Mouse (Mus musculus) lung, postnatal 0 days (tissue): Measurements from ENCODE around the gene Pbx1. TPM values are rescaled to one million over a fixed set of nuclear protein-coding genes. Genes with fewer than 3 reads are reported as not detected.

Experiments
- ATAC-seq: fragments of 200-750 bp; cut with Nextera tagmentation; 2 replicates; pipeline ENCODE4 v1.8.0; 2017; ENCODE audit warnings: moderate library complexity
- DNase-seq: peaks from one replicate; pipeline ENCODE4 v3.0.0-alpha.2; 2016; ENCODE audit warnings: low spot score
- H3K27ac ChIP-seq: fragments of 300-500 bp; sonication (generic); 2 replicates; pipeline ENCODE4 v1.5.1; 2014; ENCODE audit warnings: antibody characterized with exemption, mild to moderate bottlenecking, low read length, mixed read lengths
- H3K27me3 ChIP-seq: fragments of 300-500 bp; sonication (generic); replicated peaks from 2 replicates; pipeline ENCODE4 v1.6.1; 2014; ENCODE audit warnings: low read length, mixed read lengths; ENCODE audit not compliant: insufficient read depth
- H3K36me3 ChIP-seq: fragments of 300-500 bp; sonication (generic); 2 replicates; pipeline ENCODE4 v1.6.1; 2014; ENCODE audit warnings: low read length, mixed read lengths; ENCODE audit not compliant: insufficient read depth
- H3K4me1 ChIP-seq: fragments of 300-500 bp; sonication (generic); 2 replicates; pipeline ENCODE4 v1.6.1; 2014; ENCODE audit warnings: antibody characterized with exemption, low read depth, low read length, mixed read lengths; ENCODE audit not compliant: insufficient read depth
- H3K4me2 ChIP-seq: fragments of 300-500 bp; sonication (generic); replicated peaks from 2 replicates; pipeline ENCODE4 v1.6.1; 2014; ENCODE audit warnings: low read depth, mild to moderate bottlenecking, low read length, moderate library complexity, mixed read lengths
- H3K4me3 ChIP-seq: fragments of 300-500 bp; sonication (generic); 2 replicates; pipeline ENCODE4 v1.5.1; 2014; ENCODE audit warnings: low read depth, low read length
- H3K9ac ChIP-seq: fragments of 300-500 bp; sonication (generic); replicated peaks from 2 replicates; pipeline ENCODE4 v1.6.1; 2014; ENCODE audit warnings: low read depth, mild to moderate bottlenecking
- H3K9me3 ChIP-seq: fragments of 300-500 bp; sonication (generic); 2 replicates; pipeline ENCODE4 v1.6.1; 2016; ENCODE audit warnings: low read length, mixed read lengths
- CTCF ChIP-seq: IDR thresholded peaks from 2 replicates; pipeline ENCODE4 v1.5.1; 2016; ENCODE audit warnings: antibody characterized with exemption, mild to moderate bottlenecking
- EP300 ChIP-seq: IDR thresholded peaks from 2 replicates; pipeline ENCODE4 v1.6.1; 2016; ENCODE audit warnings: antibody characterized with exemption, mild to moderate bottlenecking, control low read depth
- WGBS: fragments of 180-500 bp; shearing (Covaris S2); extraction: QIAGEN DNeasy Blood & Tissue Kit; methylation state at CpG from one replicate; pipeline ENCODE4 v1.1.7; 2014; 5-methylcytosine and 5-hydroxymethylcytosine counted together
- polyA plus RNA-seq: library from polyadenylated mRNA; unstranded; fragments of >200 nt; fragmentation: Nextera tagmentation; extraction: Ambion mirVana; gene quantifications from 2 replicates; pipeline ENCODE4 v1.2.1, GENCODE M21; 2015

The Pbx1 gene
- polyA plus RNA-seq, 1 experiment from 2014 or later, result 23.9 TPM

DNA sequence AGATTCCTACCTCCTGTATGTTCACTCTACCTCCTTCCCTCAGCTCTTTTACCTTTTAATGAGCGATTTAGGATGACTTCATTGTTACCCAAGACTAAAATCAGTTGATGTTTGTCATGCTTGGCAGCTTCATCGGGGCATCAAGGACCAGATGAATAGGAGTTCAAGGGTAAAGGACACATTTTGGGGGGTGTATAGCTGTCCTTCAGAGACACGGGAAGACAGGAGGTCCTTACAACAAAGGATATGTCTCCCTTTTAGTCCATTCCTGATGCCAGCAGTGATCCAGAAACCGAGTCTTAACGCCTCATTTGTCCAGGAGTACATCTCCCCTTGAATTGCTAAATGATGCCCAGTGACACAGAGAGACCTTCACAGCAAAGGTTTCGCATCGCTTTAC is 343.4 kb downstream of the Pbx1 start:
- no peak for DNase-seq
- 85% methylated on average over 7 of the region's 7 CpGs for WGBS

DNA sequence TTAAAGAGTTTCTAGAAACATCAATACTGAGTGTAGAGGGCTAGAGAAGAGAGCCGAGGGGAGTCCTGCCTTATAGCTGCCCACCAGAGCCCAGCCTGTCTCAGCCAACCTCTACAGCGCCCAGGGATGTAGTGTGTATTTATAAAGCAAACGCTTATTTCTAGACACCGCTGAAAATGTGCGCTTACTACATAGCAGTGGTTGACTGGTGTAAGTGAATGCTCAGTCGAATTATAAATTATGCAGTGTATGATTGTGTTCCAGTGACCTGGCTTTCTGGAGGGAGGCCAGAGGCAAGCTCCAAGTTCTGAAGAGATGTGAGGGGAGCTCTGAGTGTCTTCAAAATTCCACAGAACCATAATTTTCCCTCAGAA is 352.7 kb downstream of the Pbx1 start:
- ATAC-seq, result no peak
- no peak for TF ChIP-seq CTCF
- TF ChIP-seq EP300, result no peak

More for the DNA sequence above, 343.4 kb downstream of the Pbx1 start:
- Histone ChIP-seq H3K27ac (no peak overlapping the region), H3K9ac (no peak overlapping the region), H3K4me3 (no peak overlapping the region), H3K36me3 (no peaks in the 10 kb centered on the region), H3K4me2 (no peak overlapping the region), H3K27me3 (no peaks in the 10 kb centered on the region), H3K9me3 (no peaks in the 10 kb centered on the region), H3K4me1 (no peaks in the 10 kb centered on the region)
- no peak for ATAC-seq
- no peak for TF ChIP-seq CTCF
- TF ChIP-seq EP300, result no peak

DNA sequence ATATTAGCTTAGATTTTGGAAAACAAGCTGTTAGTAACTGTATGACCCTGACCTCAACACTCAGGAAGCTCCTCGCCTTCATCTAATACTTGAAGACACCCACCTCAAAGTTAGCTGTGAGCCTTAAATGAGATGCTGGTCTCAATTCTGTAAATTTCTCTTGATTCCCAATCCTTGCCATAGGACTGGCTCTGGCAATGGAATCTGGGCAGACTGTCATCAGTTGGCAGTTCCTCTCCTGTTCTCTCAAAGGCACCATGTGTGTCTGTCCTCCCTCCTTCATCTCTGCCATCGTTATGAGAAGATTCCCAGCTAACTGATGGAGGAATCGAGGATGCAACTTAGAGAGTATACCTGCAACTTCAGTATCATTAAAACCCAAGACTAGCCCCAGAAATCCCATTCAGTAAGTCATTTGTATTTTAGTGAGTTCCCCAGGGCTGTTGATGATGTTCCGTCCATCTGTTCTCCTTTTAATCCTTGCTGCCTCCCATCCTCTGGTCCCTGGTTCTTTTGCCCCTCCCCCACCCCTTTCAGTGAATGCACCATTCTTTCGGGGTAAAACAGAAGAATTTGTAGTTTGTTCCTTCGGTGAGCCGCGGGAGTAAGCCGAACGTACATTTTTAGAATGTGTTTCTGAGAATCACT is 353.2 kb downstream of the Pbx1 start:
- H3K27me3 ChIP-seq, result no peaks in the 10 kb centered on the region
- no peak for ATAC-seq
- no peak overlapping the region for H3K27ac ChIP-seq
- no peak for DNase-seq
- H3K4me2 ChIP-seq, result no peak overlapping the region
- no peaks in the 10 kb centered on the region for H3K4me1 ChIP-seq
- TF ChIP-seq CTCF (no peak), EP300 (no peak)
- 79% methylated on average over 10 of the region's 10 CpGs for WGBS
- H3K4me3 ChIP-seq, result no peak overlapping the region
- no peaks in the 10 kb centered on the region for H3K36me3 ChIP-seq
- H3K9me3 ChIP-seq, result no peaks in the 10 kb centered on the region
- no peak overlapping the region for H3K9ac ChIP-seq

More for the DNA sequence above, 352.7 kb downstream of the Pbx1 start:
- no peak for DNase-seq
- H3K27ac ChIP-seq, result no peak overlapping the region
- H3K27me3 ChIP-seq, result no peaks in the 10 kb centered on the region
- WGBS, result 79% methylated on average over 6 of the region's 6 CpGs
- H3K9ac ChIP-seq, result no peak overlapping the region
- no peaks in the 10 kb centered on the region for H3K4me1 ChIP-seq
- no peak overlapping the region for H3K4me3 ChIP-seq
- no peaks in the 10 kb centered on the region for H3K36me3 ChIP-seq
- no peak overlapping the region for H3K4me2 ChIP-seq
- H3K9me3 ChIP-seq, result no peaks in the 10 kb centered on the region

DNA sequence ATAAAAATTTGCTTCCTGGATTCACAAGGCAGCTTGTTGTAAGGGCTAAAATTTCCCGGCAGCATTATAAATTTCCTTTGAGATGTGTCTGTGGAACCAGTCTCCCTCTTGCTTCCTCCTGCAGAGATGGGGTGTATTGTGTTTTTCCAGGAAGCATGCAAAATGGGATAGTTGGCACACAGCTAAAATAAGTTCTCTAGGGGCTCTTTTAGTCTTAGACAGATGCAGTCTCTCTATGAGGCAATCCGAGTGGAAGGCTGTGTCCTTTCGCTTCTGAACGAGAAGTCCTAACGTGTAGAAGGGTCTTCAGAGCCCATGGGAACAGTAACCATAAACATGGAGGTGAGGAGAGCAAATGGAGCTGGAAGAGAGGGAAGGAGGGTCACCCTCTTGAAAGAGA is 360.1 kb downstream of the Pbx1 start:
- H3K36me3 ChIP-seq, result no peaks in the 10 kb centered on the region
- DNase-seq (peak; percentile 51), ATAC-seq (peak; percentile 40; the same call in 1 of the 2 replicates)
- no peaks in the 10 kb centered on the region for H3K9me3 ChIP-seq
- no peak overlapping the region for H3K9ac ChIP-seq
- H3K4me1 ChIP-seq, result no peaks in the 10 kb centered on the region
- H3K27ac ChIP-seq, result no peak overlapping the region
- H3K4me3 ChIP-seq, result no peak overlapping the region
- TF ChIP-seq CTCF (no peak), EP300 (peak; percentile 24; the same call in 1 of the 2 replicates)
- no peaks in the 10 kb centered on the region for H3K27me3 ChIP-seq
- H3K4me2 ChIP-seq, result no peak overlapping the region
- WGBS, result 64% methylated on average over 5 of the region's 5 CpGs

DNA sequence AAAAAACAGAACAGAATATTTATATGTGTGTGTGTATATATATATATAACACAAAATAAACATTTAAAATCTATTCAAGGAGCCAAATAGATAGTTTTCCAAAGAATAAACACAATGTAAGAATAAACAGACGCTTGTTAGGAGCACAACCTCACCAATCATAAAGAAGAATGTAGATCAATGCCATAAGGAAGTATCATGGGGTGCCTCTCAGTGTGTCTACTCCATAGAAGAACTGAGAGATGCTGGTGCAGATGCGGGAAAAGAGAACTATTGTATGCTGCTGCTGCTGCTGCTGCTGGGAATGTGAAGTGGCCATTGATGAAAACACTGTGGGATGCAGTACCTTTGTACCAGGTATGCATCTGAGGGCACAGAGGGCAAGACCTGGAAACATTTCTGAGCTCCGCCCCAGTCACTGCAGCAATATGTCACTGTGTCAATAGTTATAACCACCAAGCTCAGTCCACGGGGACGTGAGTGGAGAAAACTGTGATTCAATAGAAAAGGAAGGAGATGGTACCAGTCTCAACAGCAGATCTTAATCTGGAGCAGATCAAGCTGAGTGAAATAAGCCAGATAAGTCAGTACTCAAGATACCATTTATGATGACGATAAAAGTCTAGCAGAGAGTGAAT is 361.7 kb downstream of the Pbx1 start:
- H3K4me3 ChIP-seq, result no peak overlapping the region
- H3K27ac ChIP-seq, result no peak overlapping the region
- ATAC-seq, result no peak
- H3K27me3 ChIP-seq, result no peaks in the 10 kb centered on the region
- DNase-seq, result no peak
- no peak overlapping the region for H3K4me2 ChIP-seq
- 56% methylated on average over 6 of the region's 6 CpGs for WGBS
- no peaks in the 10 kb centered on the region for H3K4me1 ChIP-seq
- no peak overlapping the region for H3K9ac ChIP-seq
- H3K36me3 ChIP-seq, result no peaks in the 10 kb centered on the region
- TF ChIP-seq CTCF (no peak), EP300 (no peak)
- H3K9me3 ChIP-seq, result no peaks in the 10 kb centered on the region

DNA sequence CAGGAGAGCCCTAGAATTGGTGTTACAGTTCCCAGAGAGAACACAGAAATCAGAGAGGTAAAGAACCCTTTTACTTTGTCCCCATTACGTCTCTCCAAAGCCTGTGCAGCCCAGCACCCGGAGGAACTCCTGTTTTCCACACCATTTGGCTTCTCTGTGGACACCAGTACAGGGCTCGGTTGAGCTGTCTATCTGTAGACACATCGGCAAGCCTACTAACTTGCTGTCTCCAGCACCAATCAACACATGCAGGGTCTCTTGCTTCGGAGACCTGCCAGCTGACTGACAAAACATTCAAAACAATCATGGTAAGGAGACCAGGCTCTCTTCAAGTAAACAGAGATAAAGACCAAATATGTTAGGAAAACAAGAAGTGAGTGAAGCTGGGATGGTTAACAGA is 362.3 kb downstream of the Pbx1 start:
- 29% methylated on average over 5 of the region's 5 CpGs for WGBS
- ATAC-seq, result no peak
- peak overlapping the region; percentile 39; the same call in 1 of the 2 replicates for H3K27ac ChIP-seq

More for the DNA sequence above, 362.3 kb downstream of the Pbx1 start:
- Histone ChIP-seq H3K4me2 (no peak overlapping the region), H3K36me3 (no peaks in the 10 kb centered on the region), H3K9ac (no peak overlapping the region), H3K9me3 (no peaks in the 10 kb centered on the region), H3K27me3 (no peaks in the 10 kb centered on the region), H3K4me1 (no peaks in the 10 kb centered on the region), H3K4me3 (no peak overlapping the region)
- TF ChIP-seq CTCF (no peak), EP300 (no peak)
- DNase-seq, result no peak
